ENCODE assay signal across 10 mouse cellular contexts in the genomic region with DNA sequence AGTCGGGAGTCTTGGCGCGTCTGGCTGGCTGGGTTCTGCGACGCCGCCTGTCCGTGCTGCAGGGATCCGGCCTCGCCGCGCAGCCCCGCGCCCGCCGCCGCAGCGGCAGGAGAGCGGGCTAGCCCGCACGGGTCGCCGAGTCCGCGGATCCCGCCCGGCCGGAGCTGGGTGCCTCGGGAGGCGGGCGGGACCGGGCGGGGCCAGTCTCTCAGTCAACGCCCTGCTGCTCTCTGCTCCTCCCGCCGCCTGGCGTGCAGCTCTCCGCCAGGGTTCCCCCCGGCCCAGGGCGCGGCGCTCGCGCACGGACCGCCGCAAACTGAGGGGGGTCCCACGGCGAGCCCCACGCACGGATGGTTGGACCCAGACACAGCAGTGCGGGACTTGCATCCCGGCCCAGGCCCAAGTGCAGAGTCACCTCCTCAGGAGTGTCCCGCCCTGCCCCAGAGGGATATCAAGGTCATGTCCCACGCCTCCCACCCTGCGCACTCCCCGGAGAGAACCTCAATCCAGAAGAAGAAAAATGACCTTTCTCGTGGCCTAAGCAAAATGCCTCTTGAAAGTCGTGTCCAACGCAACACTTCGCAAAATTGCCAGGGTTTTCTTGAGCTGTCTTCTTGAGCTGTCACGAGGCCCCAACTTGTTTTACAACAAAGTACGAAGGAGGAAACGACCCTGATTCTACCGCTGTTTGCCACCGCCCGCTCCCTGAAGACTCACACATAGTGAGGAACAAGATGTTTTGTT. TPM values are rescaled to one million over a fixed set of nuclear protein-coding genes. Genes with fewer than 3 reads are reported as not detected.
DNase-seq lines count a peak whose midpoint lies in the region; ATAC-seq lines count a peak whose summit lies in the region.
"Had no signal": no experiment of that assay in that cellular context is flagged by ENCODE, and none has a peak within 500 bp of the region (broad histone marks: within the 10 kb centered on the region; RNA-seq: fewer than 3 reads in every experiment).

No protein-coding gene starts in this region.

- peak overlapping the region; percentile 97 for H3K4me2 ChIP-seq in intestine, embryonic 15.5 days (replicated peaks)
- H3K4me2 ChIP-seq in liver, embryonic 12.5 days = peak overlapping the region; percentile 71
- H3K4me2 ChIP-seq in neural tube, embryonic 15.5 days = peak overlapping the region; percentile 99

- WGBS in intestine, embryonic 15.5 days = under 1% methylated on average over 66 of the region's 66 CpGs
- WGBS in liver, embryonic 12.5 days (ENCODE audit: insufficient replicate concordance) = 1% methylated on average over 62 of the region's 66 CpGs
- under 1% methylated on average over 49 of the region's 66 CpGs for WGBS in neural tube, embryonic 15.5 days

- H3K4me1 ChIP-seq in intestine, embryonic 15.5 days (replicated peaks) = peaks cover 13% of the 10 kb centered on the region
- H3K4me1 ChIP-seq in liver, embryonic 12.5 days = peaks cover 10% of the 10 kb centered on the region; the same call in 1 of the 2 replicates
- peaks cover 24% of the 10 kb centered on the region for H3K4me1 ChIP-seq in neural tube, embryonic 15.5 days

- DNase-seq in left cerebral cortex, adult 18-20 months (ENCODE audit: low spot score in 2 of 2) = peak; percentile 6
- no peak for DNase-seq in left cerebral cortex, adult 9 months (ENCODE audit: low spot score in 2 of 2)
- peak; percentile 49 for DNase-seq in embryo, embryonic 10.5 days (ENCODE audit: low spot score)
- peak; percentile 51 for DNase-seq in gastrocnemius, postnatal 25 days
- DNase-seq in natural killer cell, adult 2 months (ENCODE audit: low spot score in 2 of 2) = no peak

- peak; percentile 87 for ATAC-seq in intestine, embryonic 15.5 days
- ATAC-seq in liver, embryonic 12.5 days = peak; percentile 37; the same call in 1 of the 2 replicates
- peak; percentile 65 for ATAC-seq in neural tube, embryonic 15.5 days (ENCODE audit: low FRiP score)

- peak overlapping the region; percentile 59 for H3K4me3 ChIP-seq in intestine, embryonic 15.5 days (replicated peaks)
- peak overlapping the region; percentile 49 for H3K4me3 ChIP-seq in liver, embryonic 12.5 days
- peak overlapping the region; percentile 59 for H3K4me3 ChIP-seq in neural tube, embryonic 15.5 days (replicated peaks)

- peaks cover 19% of the 10 kb centered on the region for H3K27me3 ChIP-seq in intestine, embryonic 15.5 days (replicated peaks)
- H3K27me3 ChIP-seq in liver, embryonic 12.5 days (replicated peaks) = peaks cover 61% of the 10 kb centered on the region
- H3K27me3 ChIP-seq in neural tube, embryonic 15.5 days (replicated peaks) = peaks cover 49% of the 10 kb centered on the region

- no peaks in the 10 kb centered on the region for H3K36me3 ChIP-seq in intestine, embryonic 15.5 days
- no peaks in the 10 kb centered on the region for H3K36me3 ChIP-seq in liver, embryonic 12.5 days
- no peaks in the 10 kb centered on the region for H3K36me3 ChIP-seq in neural tube, embryonic 15.5 days

- H3K9ac ChIP-seq in intestine, embryonic 15.5 days = peak overlapping the region; percentile 53
- no peak overlapping the region for H3K9ac ChIP-seq in liver, embryonic 12.5 days
- peak overlapping the region; percentile 53 for H3K9ac ChIP-seq in neural tube, embryonic 15.5 days (replicated peaks)

- no peaks in the 10 kb centered on the region for H3K9me3 ChIP-seq in intestine, embryonic 15.5 days
- H3K9me3 ChIP-seq in liver, embryonic 12.5 days (replicated peaks) = no peaks in the 10 kb centered on the region
- no peaks in the 10 kb centered on the region for H3K9me3 ChIP-seq in neural tube, embryonic 15.5 days (replicated peaks)

- H3K27ac ChIP-seq in intestine, embryonic 15.5 days = no peak overlapping the region
- H3K27ac ChIP-seq in liver, embryonic 12.5 days = no peak overlapping the region
- H3K27ac ChIP-seq in neural tube, embryonic 15.5 days (replicated peaks) = no peak overlapping the region

RNA-seq across cellular contexts. Expression of a gene that starts 0.5 kb away (rescaled TPM):
- total RNA-seq in left cerebral cortex, adult 18-20 months (2021) = 1 to 10 TPM; 8.5 to 8.6 TPM
- 1 to 10 TPM in 1 of 2 experiments, under 1 TPM in 1; 0.36 to 1.3 TPM for total RNA-seq in gastrocnemius, postnatal 25 days (2021)
- polyA plus RNA-seq in intestine, embryonic 15.5 days (2015; fragmentation: Nextera tagmentation; extraction: Ambion mirVana) = 4.0 and 4.6 TPM in 2 replicates
- polyA plus RNA-seq in liver, embryonic 12.5 days (2016; fragmentation: Nextera tagmentation; extraction: Ambion mirVana) = 0.16 and 0.26 TPM in 2 replicates
- polyA plus RNA-seq in neural tube, embryonic 15.5 days (2015; fragmentation: Nextera tagmentation; extraction: Ambion mirVana) = 2.1 and 2.3 TPM in 2 replicates
- total RNA-seq: MEL had no signal

RNA-seq across cellular contexts. Expression of a gene that starts 58.4 kb away (rescaled TPM):
- total RNA-seq in left cerebral cortex, adult 18-20 months (2021) = not detected
- not detected for total RNA-seq in gastrocnemius, postnatal 25 days (2021)
- polyA plus RNA-seq in intestine, embryonic 15.5 days (2015; fragmentation: Nextera tagmentation; extraction: Ambion mirVana) = not detected in 2 replicates
- polyA plus RNA-seq in liver, embryonic 12.5 days (2016; fragmentation: Nextera tagmentation; extraction: Ambion mirVana) = not detected in 2 replicates
- not detected in 2 replicates for polyA plus RNA-seq in neural tube, embryonic 15.5 days (2015; fragmentation: Nextera tagmentation; extraction: Ambion mirVana)
- total RNA-seq: left cerebral cortex, postnatal 10 days; MEL had no signal

Comparison
In these comparisons a context has a peak if more than half of its experiments do, and no peak if none do; other contexts are left out.
1. DNase-seq: peak in left cerebral cortex, adult 18-20 months (2 of 2), embryo, embryonic 10.5 days (single experiment) and gastrocnemius, postnatal 25 days (single experiment); none in left cerebral cortex, adult 9 months (0 of 2) and natural killer cell, adult 2 months (0 of 2).
2. ATAC-seq: peak in every context shown above with its lines; median percentile 87 in intestine, embryonic 15.5 days; 65 in neural tube, embryonic 15.5 days; 37 in liver, embryonic 12.5 days.
3. Peak in every context shown above with its lines, with median percentiles within 50 percentile points of each other: H3K4me2 ChIP-seq and H3K4me3 ChIP-seq.